Comparison of ENCODE assay signal across 8 mouse cellular contexts in genomic region chr19:3699508-3700438, GRCm38 (mm10). TPM values are rescaled to one million over a fixed set of nuclear protein-coding genes. Genes with fewer than 3 reads are reported as not detected.
DNase-seq lines count a peak whose midpoint lies in the region; ATAC-seq and TF ChIP-seq lines count a peak whose summit lies in the region.

No protein-coding gene starts in this region.

- H3K27ac ChIP-seq in embryonic fibroblast, embryonic 13.5 days (ENCODE audit: insufficient read depth, low read length): no peak overlapping the region
- no peak overlapping the region for H3K27ac ChIP-seq in liver, embryonic 15.5 days (replicated peaks)
- no peak overlapping the region for H3K27ac ChIP-seq in olfactory bulb, adult 2 months (ENCODE audit: insufficient read depth, low read depth, low read length)

- H3K27me3 ChIP-seq in liver, embryonic 15.5 days: no peaks in the 10 kb centered on the region

- peak; percentile 85 to 89 for DNase-seq in CD8-positive naive resting alpha-beta T cell, adult 2 months (ENCODE audit: low read depth in 2 of 2, low spot score in 2 of 2)
- peak; percentile 84 for DNase-seq in adrenal gland, postnatal 10 days
- peak; percentile 80 to 89 for DNase-seq in heart, postnatal 10 days
- peak; percentile 86 to 89 for DNase-seq in kidney, postnatal 4 days
- DNase-seq in thymus, adult 18-20 months: peak; percentile 60 to 74

- H3K36me3 ChIP-seq in liver, embryonic 15.5 days (replicated peaks): no peaks in the 10 kb centered on the region

- WGBS in liver, embryonic 15.5 days (ENCODE audit: insufficient replicate concordance): 26% methylated on average over 6 of the region's 6 CpGs
- 38% methylated on average over 6 of the region's 6 CpGs for WGBS in olfactory bulb, adult 2 months

- TF ChIP-seq CTCF in embryonic fibroblast, embryonic 13.5 days (IDR thresholded peaks at IDR 0.05; ENCODE audit: borderline replicate concordance, insufficient read depth, low read length): peak; percentile 69; the same call in 1 of the 2 replicates
- TF ChIP-seq CTCF in olfactory bulb, adult 2 months (IDR thresholded peaks at IDR 0.05; ENCODE audit: insufficient read depth, low read depth, low read length): peak; percentile 57; the same call in 1 of the 2 replicates

- H3K4me1 ChIP-seq in embryonic fibroblast, embryonic 13.5 days (ENCODE audit: control insufficient read depth, insufficient read depth, low read length): no peaks in the 10 kb centered on the region
- H3K4me1 ChIP-seq in liver, embryonic 15.5 days (replicated peaks): peaks cover 12% of the 10 kb centered on the region
- H3K4me1 ChIP-seq in olfactory bulb, adult 2 months (ENCODE audit: control insufficient read depth, insufficient read depth, low read length): no peaks in the 10 kb centered on the region

- intact Hi-C loops in heart, postnatal 10 days (cut with DNase I): loop anchor here (2.0 kb wide), 1 partner anchor 75 kb away; no protein-coding TSS in a partner anchor

- no peak overlapping the region for H3K4me3 ChIP-seq in embryonic fibroblast, embryonic 13.5 days (ENCODE audit: insufficient read depth, low read length)
- H3K4me3 ChIP-seq in liver, embryonic 15.5 days (replicated peaks): no peak overlapping the region
- no peak overlapping the region for H3K4me3 ChIP-seq in olfactory bulb, adult 2 months (ENCODE audit: insufficient read depth, low read depth, low read length)

- H3K9me3 ChIP-seq in liver, embryonic 15.5 days (replicated peaks): no peaks in the 10 kb centered on the region

- TF ChIP-seq POLR2A in embryonic fibroblast, embryonic 13.5 days (IDR thresholded peaks at IDR 0.05; ENCODE audit: low read depth, low read length): no peak
- no peak for TF ChIP-seq POLR2A in olfactory bulb, adult 2 months (IDR thresholded peaks at IDR 0.05; ENCODE audit: insufficient read depth, low read depth, low read length)

- ATAC-seq in liver, embryonic 15.5 days (ENCODE audit: insufficient read depth): peak; percentile 38; the same call in 1 of the 2 replicates

- H3K4me2 ChIP-seq in liver, embryonic 15.5 days: no peak overlapping the region

- H3K9ac ChIP-seq in liver, embryonic 15.5 days: no peak overlapping the region

RNA-seq across cellular contexts. Expression of gene 1810055G02Rik, which starts 8.3 kb away (rescaled TPM):
- total RNA-seq in adrenal gland, postnatal 10 days (2021): 10 to 100 TPM; 20.9 to 45.9 TPM
- polyA plus RNA-seq in embryonic fibroblast, embryonic 13.5 days (2011; ENCODE audit: insufficient read length, low read depth, missing spikeins): 53.5 and 57.9 TPM in 2 replicates
- 10 to 100 TPM; 12.0 to 14.2 TPM for total RNA-seq in heart, postnatal 10 days (2021)
- polyA plus RNA-seq in liver, embryonic 15.5 days (2015; fragmentation: Nextera tagmentation; extraction: Ambion mirVana): 16.0 and 16.6 TPM in 2 replicates
- polyA plus RNA-seq in olfactory bulb, adult 2 months (2012; ENCODE audit: insufficient read depth, insufficient read length, low replicate concordance, missing spikeins): not detected in 2 replicates

RNA-seq across cellular contexts. Expression of gene Lrp5, which starts 13.4 kb away (rescaled TPM):
- 100 to 1,000 TPM in 1 of 2 experiments, 10 to 100 TPM in 1; 87.0 to 104 TPM for total RNA-seq in adrenal gland, postnatal 10 days (2021)
- polyA plus RNA-seq in embryonic fibroblast, embryonic 13.5 days (2011; ENCODE audit: insufficient read length, low read depth, missing spikeins): 32.0 and 32.7 TPM in 2 replicates
- 10 to 100 TPM; 50.6 to 51.0 TPM for total RNA-seq in heart, postnatal 10 days (2021)
- 2.1 and 2.6 TPM in 2 replicates for polyA plus RNA-seq in liver, embryonic 15.5 days (2015; fragmentation: Nextera tagmentation; extraction: Ambion mirVana)
- not detected in 2 replicates for polyA plus RNA-seq in olfactory bulb, adult 2 months (2012; ENCODE audit: insufficient read depth, insufficient read length, low replicate concordance, missing spikeins)

Comparison
In these comparisons a context has a peak if more than half of its experiments do, and no peak if none do; other contexts are left out.
1. RNA of gene 1810055G02Rik, which starts 8.3 kb away (polyA plus RNA-seq): 53.5 to 57.9 TPM in embryonic fibroblast, embryonic 13.5 days and 16.0 to 16.6 TPM in liver, embryonic 15.5 days; not detected in olfactory bulb, adult 2 months; every median in the first group is over 10 times any median in the second.
2. Peak in every context shown above with its lines, with median percentiles within 50 percentile points of each other: DNase-seq.